Mouse (Mus musculus): ENCODE data around the gene Tmem120b. TPM values are rescaled to one million over a fixed set of nuclear protein-coding genes. Genes with fewer than 3 reads are reported as not detected.
A peak's percentile ranks its signal among the peaks of the same experiment; 100 is the strongest.

Tmem120b gene
- polyA plus RNA-seq, 2 experiments: 13.8 to 21.0 TPM

GRCm38 (mm10) chr5:123138230-123138911 lies 70.2 kb downstream of the Tmem120b start:
- Histone ChIP-seq H3K9ac (ENCODE audit: low read depth, low read length, severe bottlenecking) (peak overlapping the region; percentile 99), H3K27ac (replicated peaks; ENCODE audit: low read depth, low read length) (peak overlapping the region; percentile 100), H3K4me1 (ENCODE audit: control insufficient read depth, insufficient read depth, low read length) (peaks cover 46% of the 10 kb centered on the region), H3K4me2 (replicated peaks; ENCODE audit: low read depth, low read length, severe bottlenecking) (peak overlapping the region; percentile 100), H3K36me3 (ENCODE audit: control insufficient read depth, insufficient read depth, low read length) (peaks cover 31% of the 10 kb centered on the region), H3K4me3 (replicated peaks; ENCODE audit: low read length) (peak overlapping the region; percentile 93), H3K27me3 (ENCODE audit: control insufficient read depth, insufficient read depth, low read length) (no peaks in the 10 kb centered on the region), H3K9me3 (ENCODE audit: control insufficient read depth, low read length) (no peaks in the 10 kb centered on the region)
- 5% methylated on average over 35 of the region's 40 CpGs for WGBS
- ATAC-seq (ENCODE audit: low FRiP score, low read depth) (0 out of 2 replicates have a peak, but pooled peaks have one; percentile 2), DNase-seq (ENCODE audit: low spot score) (peak; percentile 70)
- TF ChIP-seq POLR2A (IDR thresholded peaks at IDR 0.05; ENCODE audit: borderline replicate concordance, extremely low read depth, insufficient read depth, insufficient read length): no peak

GRCm38 (mm10) chr5:123138953-123139721 lies 70.9 kb downstream of the Tmem120b start:
- H3K4me1 ChIP-seq (ENCODE audit: control insufficient read depth, insufficient read depth, low read length): peaks cover 46% of the 10 kb centered on the region
- 0 out of 2 replicates have a peak, but pooled peaks have one; percentile 15 for TF ChIP-seq POLR2A (IDR thresholded peaks at IDR 0.05; ENCODE audit: borderline replicate concordance, extremely low read depth, insufficient read depth, insufficient read length)
- H3K4me3 ChIP-seq (replicated peaks; ENCODE audit: low read length): peak overlapping the region; percentile 93
- H3K27me3 ChIP-seq (ENCODE audit: control insufficient read depth, insufficient read depth, low read length): no peaks in the 10 kb centered on the region
- no peaks in the 10 kb centered on the region for H3K9me3 ChIP-seq (ENCODE audit: control insufficient read depth, low read length)
- DNase-seq (ENCODE audit: low spot score): peak; percentile 83
- peaks cover 24% of the 10 kb centered on the region for H3K36me3 ChIP-seq (ENCODE audit: control insufficient read depth, insufficient read depth, low read length)
- H3K9ac ChIP-seq (ENCODE audit: low read depth, low read length, severe bottlenecking): peak overlapping the region; percentile 99
- H3K27ac ChIP-seq (replicated peaks; ENCODE audit: low read depth, low read length): peak overlapping the region; percentile 100
- under 1% methylated on average over 38 of the region's 39 CpGs for WGBS
- peak overlapping the region; percentile 100 for H3K4me2 ChIP-seq (replicated peaks; ENCODE audit: low read depth, low read length, severe bottlenecking)
- ATAC-seq (ENCODE audit: low FRiP score, low read depth): no peak

GRCm38 (mm10) chr5:123139722-123140627 lies 71.8 kb downstream of the Tmem120b start:
- ATAC-seq (ENCODE audit: low FRiP score, low read depth) (no peak), DNase-seq (ENCODE audit: low spot score) (peak; percentile 9)
- no peaks in the 10 kb centered on the region for H3K27me3 ChIP-seq (ENCODE audit: control insufficient read depth, insufficient read depth, low read length)
- peak overlapping the region; percentile 100 for H3K27ac ChIP-seq (replicated peaks; ENCODE audit: low read depth, low read length)
- H3K4me3 ChIP-seq (replicated peaks; ENCODE audit: low read length): peak overlapping the region; percentile 93
- peak overlapping the region; percentile 99 for H3K9ac ChIP-seq (ENCODE audit: low read depth, low read length, severe bottlenecking)
- TF ChIP-seq POLR2A (IDR thresholded peaks at IDR 0.05; ENCODE audit: borderline replicate concordance, extremely low read depth, insufficient read depth, insufficient read length): no peak
- under 1% methylated on average over 28 of the region's 28 CpGs for WGBS
- no peaks in the 10 kb centered on the region for H3K9me3 ChIP-seq (ENCODE audit: control insufficient read depth, low read length)
- peak overlapping the region; percentile 100 for H3K4me2 ChIP-seq (replicated peaks; ENCODE audit: low read depth, low read length, severe bottlenecking)
- H3K4me1 ChIP-seq (ENCODE audit: control insufficient read depth, insufficient read depth, low read length): peaks cover 46% of the 10 kb centered on the region
- peaks cover 19% of the 10 kb centered on the region for H3K36me3 ChIP-seq (ENCODE audit: control insufficient read depth, insufficient read depth, low read length)

DNA sequence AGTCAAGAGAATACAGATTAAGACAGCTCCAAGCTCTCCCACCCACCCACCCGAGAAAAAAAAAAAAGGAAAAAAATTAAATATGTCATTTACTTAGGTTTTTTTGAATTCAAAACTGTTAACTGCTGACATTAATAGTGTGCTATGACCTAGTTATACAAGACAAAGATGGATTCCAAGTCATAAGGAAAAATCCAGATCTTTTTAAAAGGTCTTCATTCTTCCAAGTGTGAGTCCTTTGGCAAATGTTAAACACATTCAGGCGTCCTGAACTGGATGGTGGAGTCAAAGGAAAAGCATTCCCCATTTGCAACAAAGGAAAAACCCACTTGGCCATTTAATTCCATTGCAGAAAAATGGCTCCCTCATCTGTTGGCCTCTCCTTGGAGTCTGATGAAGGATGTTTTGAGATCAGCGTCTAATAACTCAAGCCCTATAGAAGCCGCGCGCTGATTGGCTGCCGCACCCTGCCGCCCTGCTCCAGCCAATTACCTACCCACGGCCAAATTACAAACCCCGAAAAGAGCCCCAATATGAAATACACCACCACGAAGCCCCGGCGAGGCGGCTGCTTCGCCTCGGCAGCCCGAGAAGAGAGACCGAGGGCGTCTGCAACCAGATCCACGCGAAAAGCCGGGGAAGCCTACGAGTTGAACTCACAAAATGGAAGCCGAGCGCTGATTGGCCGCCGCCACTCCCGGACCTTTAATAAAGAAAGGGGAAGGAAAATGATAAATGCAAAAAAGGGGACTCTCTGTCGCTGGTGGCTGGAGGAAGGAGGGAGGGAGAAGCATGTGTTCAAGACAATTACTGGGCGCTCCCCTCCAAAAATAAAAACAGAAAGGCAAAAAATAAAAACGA lies 72.7 kb downstream of the Tmem120b start:
- peak; percentile 77 for ATAC-seq (ENCODE audit: low FRiP score, low read depth)
- peak overlapping the region; percentile 93 for H3K4me3 ChIP-seq (replicated peaks; ENCODE audit: low read length)
- H3K27me3 ChIP-seq (ENCODE audit: control insufficient read depth, insufficient read depth, low read length): no peaks in the 10 kb centered on the region
- H3K27ac ChIP-seq (replicated peaks; ENCODE audit: low read depth, low read length): peak overlapping the region; percentile 100
- TF ChIP-seq POLR2A (IDR thresholded peaks at IDR 0.05; ENCODE audit: borderline replicate concordance, extremely low read depth, insufficient read depth, insufficient read length): peak; percentile 98; the same call in 1 of the 2 replicates
- H3K36me3 ChIP-seq (ENCODE audit: control insufficient read depth, insufficient read depth, low read length): peaks cover 17% of the 10 kb centered on the region
- H3K4me1 ChIP-seq (ENCODE audit: control insufficient read depth, insufficient read depth, low read length): peaks cover 45% of the 10 kb centered on the region
- DNase-seq (ENCODE audit: low spot score): peak; percentile 98
- H3K4me2 ChIP-seq (replicated peaks; ENCODE audit: low read depth, low read length, severe bottlenecking): peak overlapping the region; percentile 100
- H3K9ac ChIP-seq (ENCODE audit: low read depth, low read length, severe bottlenecking): peak overlapping the region; percentile 99
- no peaks in the 10 kb centered on the region for H3K9me3 ChIP-seq (ENCODE audit: control insufficient read depth, low read length)
- WGBS: under 1% methylated on average over 31 of the region's 31 CpGs

Measured in limb, embryonic 14.5 days (tissue).